Mouse (Mus musculus) lung, embryonic 14.5 days (tissue): ENCODE results near the gene Spryd3. TPM values are rescaled to one million over a fixed set of nuclear protein-coding genes. Genes with fewer than 3 reads are reported as not detected.

Experiments used
- ATAC-seq: fragments of 200-750 bp; cut with Nextera tagmentation; 2 replicates; pipeline ENCODE4 v1.8.0; 2017; ENCODE audit warnings: mild to moderate bottlenecking, moderate TSS enrichment, moderate library complexity; ENCODE audit not compliant: insufficient read depth
- DNase-seq: peaks from one replicate; pipeline ENCODE4 v3.0.0-alpha.2; 2015
- H3K27ac ChIP-seq: fragments of 300-500 bp; sonication (generic); 2 replicates; pipeline ENCODE4 v1.5.1; 2014; ENCODE audit warnings: low read depth, mild to moderate bottlenecking, moderate library complexity
- H3K27me3 ChIP-seq: fragments of 300-500 bp; sonication (generic); 2 replicates; pipeline ENCODE4 v1.6.1; 2014; ENCODE audit warnings: low read length, control low read depth; ENCODE audit not compliant: insufficient read depth
- H3K36me3 ChIP-seq: fragments of 300-500 bp; sonication (generic); 2 replicates; pipeline ENCODE4 v1.6.1; 2014; ENCODE audit warnings: control low read depth; ENCODE audit not compliant: insufficient read depth
- H3K4me1 ChIP-seq: fragments of 300-500 bp; sonication (generic); 2 replicates; pipeline ENCODE4 v1.6.1; 2014; ENCODE audit warnings: antibody characterized with exemption, control low read depth; ENCODE audit not compliant: insufficient read depth
- H3K4me2 ChIP-seq: fragments of 300-500 bp; sonication (generic); 2 replicates; pipeline ENCODE4 v1.6.1; 2014; ENCODE audit warnings: mild to moderate bottlenecking
- H3K4me3 ChIP-seq: fragments of 300-500 bp; sonication (generic); 2 replicates; pipeline ENCODE4 v1.5.1; 2014; ENCODE audit warnings: low read depth, low read length
- H3K9ac ChIP-seq: fragments of 300-500 bp; sonication (generic); 2 replicates; pipeline ENCODE4 v1.6.1; 2014
- H3K9me3 ChIP-seq: fragments of 300-500 bp; sonication (generic); 2 replicates; pipeline ENCODE4 v1.6.1; 2016; ENCODE audit warnings: low read depth, low read length, control low read depth
- CTCF ChIP-seq: IDR thresholded peaks from 2 replicates; pipeline ENCODE4 v1.5.1; 2016; ENCODE audit warnings: antibody characterized with exemption, low read depth
- WGBS: fragments of 180-500 bp; shearing (Covaris S2); extraction: QIAGEN DNeasy Blood & Tissue Kit; methylation state at CpG from one replicate; pipeline ENCODE4 v1.1.7; 2014; 5-methylcytosine and 5-hydroxymethylcytosine counted together
- polyA plus RNA-seq: library from polyadenylated mRNA; unstranded; fragments of >200 nt; fragmentation: Nextera tagmentation; extraction: Ambion mirVana; gene quantifications from 2 replicates; pipeline ENCODE4 v1.2.1, GENCODE M21; 2014

Gene Spryd3
- polyA plus RNA-seq, 1 experiment from 2014 or later: 13.6 TPM

- Histone ChIP-seq H3K4me3 (no peak overlapping the region), H3K27me3 (no peaks in the 10 kb centered on the region), H3K9me3 (no peaks in the 10 kb centered on the region), H3K4me2 (no peak overlapping the region), H3K36me3 (peaks cover 80% of the 10 kb centered on the region), H3K4me1 (no peaks in the 10 kb centered on the region), H3K9ac (no peak overlapping the region), H3K27ac (no peak overlapping the region)
- WGBS: 88% methylated on average over 4 of the region's 4 CpGs
- DNase-seq (no peak), ATAC-seq (no peak)
- no peak for TF ChIP-seq CTCF
Measured at GRCm38 (mm10) chr15:102118591-102118990, 17.4 kb downstream of the Spryd3 start.

GRCm38 (mm10) chr15:102117461-102118443 is 18.3 kb downstream of the Spryd3 start:
- Histone ChIP-seq H3K9ac (no peak overlapping the region), H3K4me1 (no peaks in the 10 kb centered on the region), H3K27ac (0 out of 2 replicates have a peak overlapping the region, but pooled peaks have one; percentile 43), H3K4me3 (no peak overlapping the region), H3K36me3 (peaks cover 89% of the 10 kb centered on the region), H3K9me3 (no peaks in the 10 kb centered on the region), H3K4me2 (no peak overlapping the region), H3K27me3 (no peaks in the 10 kb centered on the region)
- 66% methylated on average over 19 of the region's 19 CpGs for WGBS
- DNase-seq: peak; percentile 74
- ATAC-seq: peak; percentile 48; the same call in 1 of the 2 replicates
- peak; percentile 68 for TF ChIP-seq CTCF

DNA sequence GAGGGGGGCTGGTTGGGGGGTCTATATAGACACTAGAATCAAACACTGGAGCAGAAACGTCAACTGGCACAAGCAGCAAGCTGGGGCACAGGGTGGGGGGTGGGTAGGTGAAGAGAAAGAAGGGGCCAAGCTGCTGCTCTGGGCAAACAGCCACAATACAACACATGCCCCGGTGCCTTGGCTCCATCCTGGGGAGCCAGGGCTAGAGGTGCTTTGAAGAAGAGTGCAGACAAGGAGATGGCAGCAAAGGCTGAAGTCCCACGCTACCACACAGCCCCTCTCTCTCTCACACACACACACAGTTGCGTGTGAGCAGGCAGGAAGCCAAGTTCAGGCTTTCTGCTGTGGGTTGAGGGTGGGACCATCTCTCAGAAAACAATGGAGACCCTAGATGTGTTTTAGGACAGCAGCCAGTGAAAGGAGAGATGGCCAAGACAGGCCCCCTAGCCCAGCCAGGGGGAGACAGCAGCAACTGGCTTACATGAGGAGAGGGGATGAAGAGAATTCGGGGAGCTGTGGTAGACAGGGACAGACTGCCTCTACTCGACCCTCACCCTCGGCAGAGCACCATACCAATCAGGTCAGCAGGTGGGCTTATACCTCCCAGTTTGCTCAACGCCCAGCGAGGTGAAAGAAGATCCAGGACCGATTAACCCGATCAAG is 19.1 kb downstream of the Spryd3 start:
- H3K4me2 ChIP-seq: 0 out of 2 replicates have a peak overlapping the region, but pooled peaks have one; percentile 15
- no peaks in the 10 kb centered on the region for H3K4me1 ChIP-seq
- ATAC-seq (peak; percentile 53), DNase-seq (peak; percentile 49)
- peak overlapping the region; percentile 43; the same call in 1 of the 2 replicates for H3K27ac ChIP-seq
- H3K4me3 ChIP-seq: no peak overlapping the region
- no peaks in the 10 kb centered on the region for H3K27me3 ChIP-seq
- H3K9ac ChIP-seq: no peak overlapping the region; the same call in 1 of the 2 replicates
- TF ChIP-seq CTCF: no peak
- peaks cover 93% of the 10 kb centered on the region for H3K36me3 ChIP-seq
- H3K9me3 ChIP-seq: no peaks in the 10 kb centered on the region
- 62% methylated on average over 11 of the region's 11 CpGs for WGBS

- Histone ChIP-seq H3K27me3 (no peaks in the 10 kb centered on the region), H3K27ac (peak overlapping the region; percentile 36; the same call in 1 of the 2 replicates), H3K4me3 (no peak overlapping the region), H3K36me3 (peaks cover 94% of the 10 kb centered on the region), H3K9me3 (no peaks in the 10 kb centered on the region), H3K9ac (no peak overlapping the region), H3K4me2 (no peak overlapping the region), H3K4me1 (no peaks in the 10 kb centered on the region)
- WGBS: 71% methylated on average over 9 of the region's 9 CpGs
- DNase-seq: no peak
- TF ChIP-seq CTCF: no peak
- ATAC-seq: no peak
Measured at GRCm38 (mm10) chr15:102115731-102116231, 20.3 kb downstream of the Spryd3 start.

GRCm38 (mm10) chr15:102114651-102115260 is 21.3 kb downstream of the Spryd3 start:
- H3K4me2 ChIP-seq: no peak overlapping the region
- no peak for TF ChIP-seq CTCF
- WGBS: 84% methylated on average over 7 of the region's 7 CpGs
- H3K9ac ChIP-seq: no peak overlapping the region
- H3K4me3 ChIP-seq: no peak overlapping the region
- DNase-seq: no peak
- no peaks in the 10 kb centered on the region for H3K4me1 ChIP-seq
- ATAC-seq: no peak
- H3K27ac ChIP-seq: no peak overlapping the region
- no peaks in the 10 kb centered on the region for H3K9me3 ChIP-seq
- H3K36me3 ChIP-seq: peaks cover 96% of the 10 kb centered on the region
- H3K27me3 ChIP-seq: no peaks in the 10 kb centered on the region

DNA sequence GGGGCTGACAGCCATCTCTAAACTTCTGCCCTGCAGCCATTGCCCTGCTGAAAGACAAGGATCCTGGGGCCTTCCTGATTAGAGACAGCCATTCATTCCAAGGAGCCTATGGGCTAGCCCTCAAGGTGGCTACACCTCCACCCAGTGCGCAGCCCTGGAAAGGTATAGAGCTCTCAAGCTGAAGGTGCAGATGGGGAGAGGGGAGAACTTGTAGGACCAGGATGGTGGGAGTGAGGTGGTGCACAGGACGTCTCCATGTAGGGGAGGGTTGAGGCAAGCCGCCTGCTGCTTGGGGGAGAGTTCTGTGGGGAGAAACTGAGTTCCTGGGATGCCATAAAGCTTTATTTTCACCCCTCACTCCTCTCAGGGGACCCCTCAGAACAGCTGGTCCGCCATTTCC is 22.4 kb downstream of the Spryd3 start:
- no peaks in the 10 kb centered on the region for H3K9me3 ChIP-seq
- TF ChIP-seq CTCF: no peak
- peaks cover 98% of the 10 kb centered on the region for H3K36me3 ChIP-seq
- DNase-seq: no peak
- no peak overlapping the region for H3K4me3 ChIP-seq
- no peak overlapping the region for H3K27ac ChIP-seq
- WGBS: 83% methylated on average over 4 of the region's 4 CpGs
- H3K27me3 ChIP-seq: no peaks in the 10 kb centered on the region
- H3K9ac ChIP-seq: no peak overlapping the region
- no peak overlapping the region for H3K4me2 ChIP-seq
- H3K4me1 ChIP-seq: no peaks in the 10 kb centered on the region
- ATAC-seq: no peak

DNA sequence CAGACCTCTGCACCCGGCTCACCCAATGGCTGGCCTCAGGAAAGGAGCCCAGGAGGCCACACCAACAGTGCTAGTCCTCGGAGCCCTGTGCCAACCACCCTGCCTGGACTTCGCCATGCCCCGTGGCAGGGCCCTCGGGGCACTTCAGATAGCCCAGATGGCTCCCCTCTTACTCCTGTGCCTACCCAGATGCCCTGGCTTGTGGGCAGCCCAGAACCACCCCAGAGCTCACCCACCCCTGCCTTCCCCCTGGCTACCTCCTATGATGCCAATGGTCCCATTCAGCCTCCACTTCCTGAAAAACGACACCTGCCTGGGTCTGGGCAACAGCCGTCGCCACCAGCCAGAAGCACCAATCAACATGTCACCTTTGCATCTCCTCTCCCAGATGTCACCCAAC is 23.2 kb downstream of the Spryd3 start:
- no peak overlapping the region for H3K9ac ChIP-seq
- no peak overlapping the region for H3K27ac ChIP-seq
- WGBS: 81% methylated on average over 8 of the region's 8 CpGs
- DNase-seq: no peak
- no peak for TF ChIP-seq CTCF
- ATAC-seq: no peak
- H3K27me3 ChIP-seq: no peaks in the 10 kb centered on the region
- peaks cover 100% of the 10 kb centered on the region for H3K36me3 ChIP-seq
- H3K4me1 ChIP-seq: no peaks in the 10 kb centered on the region
- H3K9me3 ChIP-seq: no peaks in the 10 kb centered on the region
- H3K4me2 ChIP-seq: no peak overlapping the region
- H3K4me3 ChIP-seq: no peak overlapping the region
